Mouse (Mus musculus): ENCODE data around the gene Col19a1.

The Col19a1 gene

DNA sequence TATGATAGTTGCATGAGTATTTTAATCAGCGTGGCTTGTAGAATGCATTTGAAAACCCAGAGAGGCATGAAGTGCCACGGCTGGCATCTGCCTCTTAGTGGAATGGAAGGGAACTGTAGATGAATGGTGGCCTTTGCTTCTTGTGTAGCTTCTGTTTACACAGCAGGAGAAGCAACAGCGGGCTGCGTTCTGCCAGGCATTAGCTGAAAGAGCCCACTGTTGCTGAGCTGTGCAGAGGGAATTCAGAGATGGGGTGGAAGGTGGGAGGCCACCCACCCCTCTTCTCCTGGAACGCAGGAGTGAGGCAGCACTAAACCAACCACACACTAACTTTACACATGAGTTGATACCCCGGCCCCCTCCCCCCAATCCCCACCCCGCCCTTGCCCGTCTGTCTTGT, 356.8 kb downstream of the Col19a1 start:
- DNase-seq (ENCODE audit: low read depth, low spot score), result no peak

DNA sequence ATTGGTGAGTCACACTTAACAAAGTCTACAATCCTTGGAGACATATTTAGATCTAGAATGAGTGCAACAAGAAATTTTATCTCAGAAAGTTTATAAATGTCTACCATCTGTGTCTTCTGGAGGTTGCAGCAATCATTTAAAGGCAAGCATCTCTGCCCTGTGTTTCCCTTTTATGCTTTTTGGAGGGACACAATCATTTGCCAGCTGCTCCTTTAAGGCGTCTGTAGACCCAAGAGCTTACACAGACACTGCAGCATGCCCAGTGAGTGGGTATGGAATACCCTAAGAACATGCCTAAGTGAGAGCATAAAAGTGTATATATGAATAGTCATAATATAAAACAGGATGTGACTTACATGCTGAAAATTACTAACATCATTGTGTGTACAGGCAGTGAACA, 357.7 kb downstream of the Col19a1 start:
- no peak for DNase-seq (ENCODE audit: low read depth, low spot score)

DNA sequence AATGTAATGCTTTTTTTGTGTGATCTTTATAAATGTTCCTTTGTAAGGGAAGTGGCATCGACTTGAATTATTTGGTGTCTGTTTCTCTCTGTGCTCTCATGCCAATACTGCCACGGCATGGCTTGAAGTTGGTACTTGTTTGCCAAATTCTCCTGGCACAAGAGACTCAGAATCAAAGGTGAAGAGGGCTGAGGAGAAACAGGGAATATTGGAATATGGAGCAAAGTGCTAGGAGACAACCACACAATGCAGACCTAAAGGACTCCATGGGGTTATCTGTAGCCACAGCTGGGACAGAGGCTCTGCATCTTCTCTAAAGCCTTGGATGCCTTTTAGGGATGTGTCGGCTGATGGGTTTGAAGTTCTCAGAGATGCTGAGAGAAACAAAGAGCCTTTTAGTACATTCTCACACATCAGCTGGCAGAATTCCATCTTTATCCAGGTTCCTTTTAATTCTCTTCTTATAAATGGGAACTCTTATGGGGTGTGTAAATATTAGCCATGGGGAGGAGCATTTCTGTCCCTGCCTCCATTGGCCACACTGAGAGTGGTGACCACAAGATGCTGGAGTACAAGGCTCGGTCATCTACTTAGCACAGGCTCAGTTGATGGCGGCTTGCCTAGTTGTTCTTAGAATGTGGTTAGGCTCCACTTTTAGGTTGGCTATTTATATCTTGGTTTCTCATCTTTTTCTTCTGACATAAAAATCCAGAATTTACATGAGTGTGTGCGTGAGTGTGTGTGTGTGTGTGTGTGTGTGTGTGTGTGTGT, 360.1 kb downstream of the Col19a1 start:
- DNase-seq (ENCODE audit: low read depth, low spot score), result no peak

DNA sequence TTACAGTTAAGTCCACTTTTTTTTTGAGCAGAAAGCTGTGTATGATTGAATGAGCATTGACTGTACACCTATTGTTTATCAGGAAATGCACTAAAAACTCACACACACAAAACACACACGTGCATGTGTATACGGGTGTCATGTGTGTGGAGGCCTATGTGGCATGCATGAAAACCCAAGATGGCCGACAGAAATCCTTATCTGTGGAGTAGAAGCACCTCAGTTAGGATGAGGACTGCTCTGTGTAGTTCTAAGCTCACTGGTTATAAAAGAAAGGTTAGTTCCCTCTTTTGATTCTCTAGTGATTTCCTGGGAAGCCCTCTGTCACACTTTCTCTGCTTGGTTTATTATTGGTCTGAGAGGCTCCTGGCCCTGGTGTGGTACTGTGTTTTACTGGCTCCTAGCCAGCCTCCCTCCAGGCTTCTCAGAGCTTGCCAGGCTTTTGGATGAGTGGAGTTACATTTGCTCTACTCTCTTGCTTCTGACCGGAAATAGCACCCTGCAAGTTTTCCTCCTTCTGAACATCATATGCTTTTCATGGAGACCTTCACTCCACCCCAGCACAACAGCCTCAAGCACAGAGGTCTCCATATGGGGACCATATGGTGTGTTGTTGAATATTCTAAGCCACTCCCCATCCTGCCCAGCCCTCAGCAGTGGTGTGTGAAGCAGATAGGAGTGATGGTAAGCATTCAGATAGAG, 361.3 kb downstream of the Col19a1 start:
- no peak for DNase-seq (ENCODE audit: low read depth, low spot score)

DNA sequence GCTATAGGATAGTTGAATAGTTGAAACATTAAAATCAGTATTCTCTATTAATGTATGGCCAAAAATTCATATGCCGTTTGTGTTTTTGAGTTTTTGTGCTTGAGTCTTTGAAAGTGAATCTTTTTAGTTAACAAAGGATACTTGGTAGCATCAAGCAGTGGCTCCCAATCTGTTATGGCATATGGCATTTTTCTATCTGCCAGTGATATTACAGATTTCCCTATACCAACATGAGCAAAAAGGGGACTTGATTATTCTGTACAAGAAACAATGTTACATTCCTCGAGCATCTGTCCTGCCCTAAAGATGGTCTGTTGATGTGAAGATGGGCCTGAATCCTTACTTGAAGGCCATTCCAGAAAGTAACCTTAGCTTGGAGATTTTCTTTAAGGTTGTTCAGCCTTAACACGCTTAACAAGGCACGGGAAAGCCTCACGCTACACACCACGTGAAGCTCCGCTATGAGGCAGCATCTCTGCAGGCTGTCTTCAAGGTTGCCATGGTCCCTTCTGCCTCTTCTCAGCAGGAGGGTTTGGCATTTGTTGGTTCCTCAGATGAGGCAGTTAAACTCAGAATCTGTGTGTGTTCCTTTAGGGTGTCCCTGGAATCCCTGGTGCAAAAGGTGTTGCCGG, 364.2 kb downstream of the Col19a1 start:
- DNase-seq (ENCODE audit: low read depth, low spot score), result no peak

DNA sequence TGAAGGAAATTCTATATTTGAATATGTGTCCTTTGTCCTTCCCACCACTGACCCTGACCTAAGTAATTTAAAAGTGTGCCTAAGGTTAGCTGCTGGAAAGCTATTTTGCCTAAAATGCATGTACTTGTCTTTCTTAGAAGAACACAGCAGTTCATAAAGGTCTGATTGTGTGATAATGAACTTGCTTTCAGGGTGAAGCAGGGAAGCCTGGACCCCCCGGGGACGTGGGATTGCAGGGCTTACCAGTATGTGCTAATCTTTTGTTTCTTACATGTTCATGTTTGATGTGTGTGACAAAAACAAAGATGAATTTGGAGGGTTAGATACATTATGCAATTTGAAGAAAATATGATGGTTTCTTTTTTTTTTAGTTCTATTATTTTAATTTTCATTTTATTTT, 365.0 kb downstream of the Col19a1 start:
- no peak for DNase-seq (ENCODE audit: low read depth, low spot score)

DNA sequence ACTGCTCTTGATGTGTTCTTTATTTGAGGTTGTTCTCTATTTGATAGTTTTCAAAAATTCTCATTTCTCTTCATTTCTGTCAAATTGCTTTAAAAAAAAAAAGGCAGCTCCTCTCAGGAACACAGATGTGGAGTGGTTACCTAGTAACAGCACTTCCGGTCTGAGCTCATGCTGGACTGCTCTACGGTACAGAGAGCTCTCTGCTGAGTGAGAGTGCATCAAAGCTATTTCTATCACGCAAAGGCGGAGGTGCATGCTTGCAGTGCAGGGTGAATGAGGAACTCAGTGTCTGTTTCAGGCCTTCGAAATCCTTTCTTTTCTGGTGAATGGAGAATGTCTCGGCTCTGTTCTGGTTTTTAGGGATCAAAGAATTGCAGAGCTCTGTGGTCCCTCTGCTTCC, 368.2 kb downstream of the Col19a1 start:
- peak; percentile 83 for DNase-seq (ENCODE audit: low read depth, low spot score)
